Mouse (Mus musculus): ENCODE measurements around the gene Olfr307. TPM values are rescaled to one million over a fixed set of nuclear protein-coding genes. Genes with fewer than 3 reads are reported as not detected.

Olfr307 gene
- polyA plus RNA-seq, 1 experiment = not detected

DNA sequence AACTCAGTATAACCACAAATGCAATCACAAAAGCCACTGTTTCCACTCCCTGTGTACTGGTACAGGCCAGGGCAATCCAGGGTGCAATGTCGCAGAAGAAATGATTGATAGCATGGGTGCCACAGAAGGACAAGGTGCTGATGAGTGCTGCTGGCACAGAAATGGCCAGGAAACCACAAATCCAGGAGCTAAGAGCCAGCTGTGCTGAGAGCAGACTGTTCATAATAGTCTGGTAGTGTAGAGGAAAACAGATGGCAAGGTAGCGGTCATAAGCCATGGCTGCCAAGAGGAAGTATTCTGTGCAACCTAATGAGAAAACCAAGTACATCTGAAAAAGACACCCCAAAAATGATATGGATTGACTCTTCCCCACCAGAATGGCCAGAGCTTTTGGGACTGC is 16.1 kb downstream of the Olfr307 start:
- no peak overlapping the region for H3K27ac ChIP-seq (ENCODE audit: control insufficient read depth, insufficient read depth, low read depth, low read length, poor library complexity)

DNA sequence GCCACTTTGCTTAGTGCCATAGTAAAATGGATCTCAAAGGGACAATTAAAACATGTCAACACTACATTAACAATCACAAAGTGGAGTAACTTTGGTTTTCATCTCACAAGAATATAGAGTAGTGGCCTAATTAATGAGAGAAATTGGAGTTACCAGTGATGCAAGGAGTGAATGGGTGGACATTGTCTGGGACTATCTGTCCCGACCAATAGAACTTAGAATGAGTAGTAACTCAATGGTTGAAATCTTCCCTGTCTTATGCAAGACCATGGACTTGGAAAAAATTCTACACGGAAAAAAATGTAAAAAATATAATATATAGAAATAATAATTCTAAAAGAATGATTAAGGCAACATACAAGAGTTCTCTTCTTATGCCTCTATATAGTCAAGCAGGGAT is 23.8 kb downstream of the Olfr307 start, which contains the start of gene Olfr309:
Olfr309 (minus strand) TSS at position 101 of the 400 bp plus-strand sequence.
- Histone ChIP-seq H3K4me3 (replicated peaks; ENCODE audit: control insufficient read depth, low read depth, low read length) (no peak within 1 kb of the TSS), H3K27ac (ENCODE audit: control insufficient read depth, insufficient read depth, low read depth, low read length, poor library complexity) (no peak within 1 kb of the TSS), H3K4me1 (ENCODE audit: control insufficient read depth, insufficient read depth, low read length) (no peaks in the 10 kb centered on the region)
- WGBS = 70% methylated on average over 2 of the region's 2 CpGs
- TF ChIP-seq CTCF (IDR thresholded peaks at IDR 0.05; ENCODE audit: control insufficient read depth, insufficient read depth, low read length) = no peak
- TF ChIP-seq POLR2A (IDR thresholded peaks at IDR 0.05; ENCODE audit: borderline replicate concordance, control insufficient read depth, low read depth, low read length) = no peak

More for the DNA sequence above, 16.1 kb downstream of the Olfr307 start:
- Histone ChIP-seq H3K4me3 (replicated peaks; ENCODE audit: control insufficient read depth, low read depth, low read length) (no peak overlapping the region), H3K4me1 (ENCODE audit: control insufficient read depth, insufficient read depth, low read length) (no peaks in the 10 kb centered on the region)
- TF ChIP-seq CTCF (IDR thresholded peaks at IDR 0.05; ENCODE audit: control insufficient read depth, insufficient read depth, low read length) = no peak
- TF ChIP-seq POLR2A (IDR thresholded peaks at IDR 0.05; ENCODE audit: borderline replicate concordance, control insufficient read depth, low read depth, low read length) = no peak
- WGBS = 51% methylated on average over 2 of the region's 2 CpGs

Other genes with a start within 250 kb of the Olfr307 start
- not detected in 2 replicates for gene Vmn2r75, start 165.8 kb downstream of the Olfr307 start, polyA plus RNA-seq (2011; ENCODE audit: insufficient read depth, insufficient read length, low replicate concordance, missing spikeins)
- 0.38 and 0.62 TPM in 2 replicates for gene Vmn2r76, start 91.3 kb downstream of the Olfr307 start, polyA plus RNA-seq (2011; ENCODE audit: insufficient read depth, insufficient read length, low replicate concordance, missing spikeins)
- gene Olfr310, start 60.4 kb downstream of the Olfr307 start, polyA plus RNA-seq (2011; ENCODE audit: insufficient read depth, insufficient read length, low replicate concordance, missing spikeins) = not detected in 2 replicates
- gene Olfr309, start 23.9 kb downstream of the Olfr307 start, polyA plus RNA-seq (2011; ENCODE audit: insufficient read depth, insufficient read length, low replicate concordance, missing spikeins) = not detected in 2 replicates
- gene Olfr308, start 12.0 kb downstream of the Olfr307 start, polyA plus RNA-seq (2011; ENCODE audit: insufficient read depth, insufficient read length, low replicate concordance, missing spikeins) = not detected in 2 replicates
- gene Olfr305, start 29.3 kb upstream of the Olfr307 start, polyA plus RNA-seq (2011; ENCODE audit: insufficient read depth, insufficient read length, low replicate concordance, missing spikeins) = not detected in 2 replicates
- gene Olfr304, start 49.1 kb upstream of the Olfr307 start, polyA plus RNA-seq (2011; ENCODE audit: insufficient read depth, insufficient read length, low replicate concordance, missing spikeins) = not detected in 2 replicates
- gene Olfr303, start 60.2 kb upstream of the Olfr307 start, polyA plus RNA-seq (2011; ENCODE audit: insufficient read depth, insufficient read length, low replicate concordance, missing spikeins) = not detected in 2 replicates
- gene Olfr301, start 66.3 kb upstream of the Olfr307 start, polyA plus RNA-seq (2011; ENCODE audit: insufficient read depth, insufficient read length, low replicate concordance, missing spikeins) = not detected in 2 replicates
- not detected in 2 replicates for gene Olfr299, start 122.3 kb upstream of the Olfr307 start, polyA plus RNA-seq (2011; ENCODE audit: insufficient read depth, insufficient read length, low replicate concordance, missing spikeins)
- gene Olfr298, start 154.9 kb upstream of the Olfr307 start, polyA plus RNA-seq (2011; ENCODE audit: insufficient read depth, insufficient read length, low replicate concordance, missing spikeins) = not detected in 2 replicates
- not detected in 2 replicates for gene Olfr297, start 182.4 kb upstream of the Olfr307 start, polyA plus RNA-seq (2011; ENCODE audit: insufficient read depth, insufficient read length, low replicate concordance, missing spikeins)
- gene Olfr295, start 246.3 kb upstream of the Olfr307 start, polyA plus RNA-seq (2011; ENCODE audit: insufficient read depth, insufficient read length, low replicate concordance, missing spikeins) = 0.27 and 1.1 TPM in 2 replicates

Measured in bone marrow, adult 2 months (tissue).